Mouse (Mus musculus) kidney, embryonic 14.5 days (tissue): ENCODE measurements around the gene Clspn. TPM values are rescaled to one million over a fixed set of nuclear protein-coding genes. Genes with fewer than 3 reads are reported as not detected.

Experiments used
- ATAC-seq: fragments of 200-750 bp; cut with Nextera tagmentation; 2 replicates; pipeline ENCODE4 v1.8.0; 2017; ENCODE audit warnings: moderate number of reproducible peaks, mild to moderate bottlenecking, moderate TSS enrichment, moderate library complexity; ENCODE audit not compliant: low FRiP score, low TSS enrichment
- H3K27ac ChIP-seq: fragments of 300-500 bp; sonication (generic); 2 replicates; pipeline ENCODE4 v1.5.1; 2014; ENCODE audit warnings: low read depth, mild to moderate bottlenecking, low read length, moderate library complexity, mixed read lengths
- H3K27me3 ChIP-seq: fragments of 300-500 bp; sonication (generic); 2 replicates; pipeline ENCODE4 v1.6.1; 2014; ENCODE audit warnings: mild to moderate bottlenecking, low read length; ENCODE audit not compliant: control insufficient read depth, insufficient read depth
- H3K36me3 ChIP-seq: fragments of 300-500 bp; sonication (generic); 2 replicates; pipeline ENCODE4 v1.6.1; 2014; ENCODE audit warnings: low read length, mixed read lengths; ENCODE audit not compliant: control insufficient read depth, insufficient read depth
- H3K4me1 ChIP-seq: fragments of 300-500 bp; sonication (generic); 2 replicates; pipeline ENCODE4 v1.6.1; 2014; ENCODE audit warnings: low read length, mixed read lengths; ENCODE audit not compliant: control insufficient read depth, insufficient read depth
- H3K4me2 ChIP-seq: fragments of 300-500 bp; sonication (generic); replicated peaks from 2 replicates; pipeline ENCODE4 v1.6.1; 2014; ENCODE audit warnings: low read depth, mild to moderate bottlenecking, low read length
- H3K4me3 ChIP-seq: fragments of 300-500 bp; sonication (generic); 2 replicates; pipeline ENCODE4 v1.5.1; 2014; ENCODE audit warnings: mild to moderate bottlenecking, low read length
- H3K9ac ChIP-seq: fragments of 300-500 bp; sonication (generic); 2 replicates; pipeline ENCODE4 v1.6.1; 2014; ENCODE audit warnings: low read depth, mild to moderate bottlenecking, low read length, moderate library complexity
- H3K9me3 ChIP-seq: fragments of 300-500 bp; sonication (generic); 2 replicates; pipeline ENCODE4 v1.6.1; 2016; ENCODE audit warnings: low read length; ENCODE audit not compliant: control insufficient read depth
- WGBS: fragments of 180-500 bp; shearing (Covaris S2); extraction: QIAGEN DNeasy Blood & Tissue Kit; methylation state at CpG from one replicate; pipeline ENCODE4 v1.1.7; 2014; 5-methylcytosine and 5-hydroxymethylcytosine counted together
- polyA plus RNA-seq: library from polyadenylated mRNA; unstranded; fragments of >200 nt; fragmentation: Nextera tagmentation; extraction: Ambion mirVana; gene quantifications from 2 replicates; pipeline ENCODE4 v1.2.1, GENCODE M21; 2014

Clspn gene
- polyA plus RNA-seq: 45.4 and 54.1 TPM in 2 replicates

- Histone ChIP-seq H3K27me3 (no peaks in the 10 kb centered on the region), H3K27ac (peak within 1 kb of the TSS; percentile 68), H3K4me1 (0 out of 2 replicates have a peak, but pooled peaks cover 6% of the 10 kb centered on the region), H3K9me3 (no peaks in the 10 kb centered on the region), H3K9ac (peak within 1 kb of the TSS; percentile 74), H3K4me3 (peak within 1 kb of the TSS; percentile 74), H3K4me2 (peak within 1 kb of the TSS; percentile 75), H3K36me3 (peaks cover 13% of the 10 kb centered on the region)
- peak; percentile 96 for ATAC-seq
- WGBS: under 1% methylated on average over 54 of the region's 54 CpGs
Measured at GRCm38 (mm10) chr4:126556809-126557711, at the start of gene Clspn. Clspn (plus strand) TSS chr4:126556935.

GRCm38 (mm10) chr4:126508110-126508899 lies 48.4 kb upstream of the Clspn start:
- no peak overlapping the region for H3K9ac ChIP-seq
- no peak overlapping the region for H3K27ac ChIP-seq
- ATAC-seq: no peak

GRCm38 (mm10) chr4:126509072-126509471 lies 47.7 kb upstream of the Clspn start:
- Histone ChIP-seq H3K4me2 (no peak overlapping the region), H3K36me3 (no peaks in the 10 kb centered on the region), H3K9me3 (no peaks in the 10 kb centered on the region), H3K4me3 (no peak overlapping the region), H3K4me1 (no peaks in the 10 kb centered on the region), H3K27ac (no peak overlapping the region), H3K9ac (no peak overlapping the region), H3K27me3 (no peaks in the 10 kb centered on the region)
- WGBS: 97% methylated on average over 2 of the region's 2 CpGs
- no peak for ATAC-seq

More at GRCm38 (mm10) chr4:126508110-126508899, 48.4 kb upstream of the Clspn start:
- Histone ChIP-seq H3K9me3 (no peaks in the 10 kb centered on the region), H3K4me2 (no peak overlapping the region), H3K4me3 (no peak overlapping the region), H3K36me3 (no peaks in the 10 kb centered on the region), H3K27me3 (no peaks in the 10 kb centered on the region), H3K4me1 (no peaks in the 10 kb centered on the region)
- 62% methylated on average over 14 of the region's 14 CpGs for WGBS

- 88% methylated on average over 5 of the region's 5 CpGs for WGBS
- no peak overlapping the region for H3K27ac ChIP-seq
- H3K9me3 ChIP-seq: no peaks in the 10 kb centered on the region
- H3K4me1 ChIP-seq: no peaks in the 10 kb centered on the region
- H3K4me3 ChIP-seq: no peak overlapping the region
- no peak for ATAC-seq
- no peaks in the 10 kb centered on the region for H3K36me3 ChIP-seq
- H3K27me3 ChIP-seq: no peaks in the 10 kb centered on the region
- no peak overlapping the region for H3K9ac ChIP-seq
- H3K4me2 ChIP-seq: no peak overlapping the region
Measured at GRCm38 (mm10) chr4:126511013-126511412, 45.7 kb upstream of the Clspn start.

GRCm38 (mm10) chr4:126512308-126513066 lies 44.2 kb upstream of the Clspn start:
- no peak overlapping the region for H3K4me3 ChIP-seq
- no peak overlapping the region for H3K27ac ChIP-seq
- WGBS: 85% methylated on average over 6 of the region's 6 CpGs
- no peaks in the 10 kb centered on the region for H3K36me3 ChIP-seq
- ATAC-seq: no peak
- H3K9ac ChIP-seq: no peak overlapping the region
- no peak overlapping the region for H3K4me2 ChIP-seq
- no peaks in the 10 kb centered on the region for H3K9me3 ChIP-seq
- no peaks in the 10 kb centered on the region for H3K4me1 ChIP-seq
- no peaks in the 10 kb centered on the region for H3K27me3 ChIP-seq

- Histone ChIP-seq H3K27ac (no peak overlapping the region), H3K4me3 (no peak overlapping the region), H3K27me3 (no peaks in the 10 kb centered on the region), H3K4me2 (no peak overlapping the region), H3K9ac (no peak overlapping the region), H3K9me3 (no peaks in the 10 kb centered on the region), H3K36me3 (no peaks in the 10 kb centered on the region), H3K4me1 (no peaks in the 10 kb centered on the region)
- 91% methylated on average over 3 of the region's 3 CpGs for WGBS
- ATAC-seq: no peak
Measured at GRCm38 (mm10) chr4:126526164-126526563, 30.6 kb upstream of the Clspn start.

- H3K27ac ChIP-seq: no peak overlapping the region
- no peak overlapping the region for H3K9ac ChIP-seq
- no peak overlapping the region for H3K4me2 ChIP-seq
- no peaks in the 10 kb centered on the region for H3K36me3 ChIP-seq
- no peaks in the 10 kb centered on the region for H3K4me1 ChIP-seq
- H3K27me3 ChIP-seq: no peaks in the 10 kb centered on the region
- 95% methylated on average over 5 of the region's 5 CpGs for WGBS
- no peaks in the 10 kb centered on the region for H3K9me3 ChIP-seq
- ATAC-seq: no peak
- no peak overlapping the region for H3K4me3 ChIP-seq
Measured at GRCm38 (mm10) chr4:126526828-126527227, 29.9 kb upstream of the Clspn start.

GRCm38 (mm10) chr4:126532292-126532691 lies 24.4 kb upstream of the Clspn start:
- Histone ChIP-seq H3K4me3 (peak overlapping the region; percentile 90), H3K27me3 (no peaks in the 10 kb centered on the region), H3K27ac (no peak overlapping the region), H3K4me2 (peak overlapping the region; percentile 97), H3K4me1 (no peaks in the 10 kb centered on the region), H3K9ac (peak overlapping the region; percentile 76; the same call in 1 of the 2 replicates), H3K36me3 (no peaks in the 10 kb centered on the region), H3K9me3 (no peaks in the 10 kb centered on the region)
- WGBS: 37% methylated on average over 5 of the region's 5 CpGs
- ATAC-seq: no peak
